Mouse (Mus musculus) telencephalon, adult 2 months (tissue): ENCODE results near the gene 9530077C05Rik.
A peak's percentile ranks its signal among the peaks of the same experiment; 100 is the strongest.

Source experiments
- DNase-seq: peaks from one replicate; pipeline ENCODE4 v3.0.0-alpha.2; 2011; ENCODE audit warnings: low read depth, low spot score

9530077C05Rik gene

GRCm38 (mm10) chr9:22457142-22457835, 46.0 kb downstream of the 9530077C05Rik start:
- no peak for DNase-seq

GRCm38 (mm10) chr9:22461946-22462345, 50.6 kb downstream of the 9530077C05Rik start:
- DNase-seq: no peak

- DNase-seq: no peak
Measured at GRCm38 (mm10) chr9:22466212-22466611, 54.9 kb downstream of the 9530077C05Rik start.

- no peak for DNase-seq
Measured at GRCm38 (mm10) chr9:22467371-22468169, 56.3 kb downstream of the 9530077C05Rik start.

- no peak for DNase-seq
Measured at GRCm38 (mm10) chr9:22468170-22468898, 57.0 kb downstream of the 9530077C05Rik start.

- DNase-seq: no peak
Measured at GRCm38 (mm10) chr9:22468899-22469259, 57.6 kb downstream of the 9530077C05Rik start.

- no peak for DNase-seq
Measured at GRCm38 (mm10) chr9:22469643-22470042, 58.3 kb downstream of the 9530077C05Rik start, which contains the start of gene Rp9. Rp9 (minus strand) TSS chr9:22469743.

GRCm38 (mm10) chr9:22475424-22475868, 64.1 kb downstream of the 9530077C05Rik start, which contains the start of gene Bbs9:
Bbs9 (plus strand) TSS chr9:22475715.
- DNase-seq: peak; percentile 97

GRCm38 (mm10) chr9:22476265-22476664, 65.0 kb downstream of the 9530077C05Rik start:
- DNase-seq: peak; percentile 40

GRCm38 (mm10) chr9:22478946-22479345, 67.6 kb downstream of the 9530077C05Rik start:
- DNase-seq: no peak

GRCm38 (mm10) chr9:22483866-22484561, 72.7 kb downstream of the 9530077C05Rik start:
- DNase-seq: peak; percentile 45

GRCm38 (mm10) chr9:22484562-22485308, 73.4 kb downstream of the 9530077C05Rik start:
- DNase-seq: no peak

GRCm38 (mm10) chr9:22486211-22486610, 74.9 kb downstream of the 9530077C05Rik start:
- DNase-seq: no peak

GRCm38 (mm10) chr9:22488963-22489362, 77.7 kb downstream of the 9530077C05Rik start:
- DNase-seq: no peak
